Mouse (Mus musculus) thymus, adult 2 months (tissue): Measurements from ENCODE around the gene Tmem184b.

Source experiments
- CTCF ChIP-seq: fragments of 200-500 bp; IDR thresholded peaks from 2 replicates; pipeline ENCODE4 v1.5.1; 2012; ENCODE audit warnings: mild to moderate bottlenecking, control low read depth, low read length, moderate library complexity, borderline replicate concordance; ENCODE audit not compliant: control insufficient read depth, poor library complexity, insufficient read depth; ENCODE audit errors: extremely low read depth
- POLR2A ChIP-seq: fragments of 200-500 bp; IDR thresholded peaks from 2 replicates; pipeline ENCODE4 v1.6.1; 2012; ENCODE audit warnings: mild to moderate bottlenecking, low read length, control low read depth, moderate library complexity; ENCODE audit not compliant: control insufficient read depth, poor library complexity, insufficient read depth; ENCODE audit errors: extremely low read depth

GRCm38 (mm10) chr15:79437541-79438208 is 34.3 kb upstream of the Tmem184b start:
- TF ChIP-seq POLR2A (no peak), CTCF (no peak)
